Mouse (Mus musculus): Measurements from ENCODE around the gene Slc35f4.
A peak's percentile ranks its signal among the peaks of the same experiment; 100 is the strongest.

Gene Slc35f4

GRCm38 (mm10) chr14:49525931-49526291 is at the start of gene Slc35f4:
TSS of gene Slc35f4 (minus strand) at chr14:49526046.
- no peak for DNase-seq (ENCODE audit: low read depth, low spot score)

GRCm38 (mm10) chr14:49568369-49568768 is 42.5 kb upstream of the Slc35f4 start:
- no peak for DNase-seq (ENCODE audit: low read depth, low spot score)

DNA sequence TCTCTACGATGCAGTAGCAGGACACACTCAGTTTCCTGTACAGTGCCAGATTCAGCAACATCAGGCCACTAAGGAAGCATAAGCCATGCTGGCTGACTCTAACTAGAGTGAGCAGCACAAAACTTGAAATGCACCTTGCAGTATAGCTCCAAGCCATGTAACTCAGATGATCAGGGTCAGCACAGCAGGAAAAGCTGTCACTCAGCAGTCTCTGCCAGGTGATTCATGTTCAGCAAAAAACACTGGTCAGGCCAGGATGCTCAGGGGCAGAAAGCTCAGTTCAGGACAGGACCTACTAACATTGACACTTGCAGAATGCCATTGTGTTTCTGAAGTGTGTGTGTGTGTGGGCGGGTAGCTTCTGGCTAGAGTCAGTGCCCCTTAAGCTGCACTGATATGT is 34.9 kb upstream of the Slc35f4 start:
- DNase-seq (ENCODE audit: low read depth, low spot score) = no peak

- DNase-seq (ENCODE audit: low read depth, low spot score) = peak; percentile 52
These were observed 14.3 kb upstream of the Slc35f4 start for GRCm38 (mm10) chr14:49540104-49540503.

DNA sequence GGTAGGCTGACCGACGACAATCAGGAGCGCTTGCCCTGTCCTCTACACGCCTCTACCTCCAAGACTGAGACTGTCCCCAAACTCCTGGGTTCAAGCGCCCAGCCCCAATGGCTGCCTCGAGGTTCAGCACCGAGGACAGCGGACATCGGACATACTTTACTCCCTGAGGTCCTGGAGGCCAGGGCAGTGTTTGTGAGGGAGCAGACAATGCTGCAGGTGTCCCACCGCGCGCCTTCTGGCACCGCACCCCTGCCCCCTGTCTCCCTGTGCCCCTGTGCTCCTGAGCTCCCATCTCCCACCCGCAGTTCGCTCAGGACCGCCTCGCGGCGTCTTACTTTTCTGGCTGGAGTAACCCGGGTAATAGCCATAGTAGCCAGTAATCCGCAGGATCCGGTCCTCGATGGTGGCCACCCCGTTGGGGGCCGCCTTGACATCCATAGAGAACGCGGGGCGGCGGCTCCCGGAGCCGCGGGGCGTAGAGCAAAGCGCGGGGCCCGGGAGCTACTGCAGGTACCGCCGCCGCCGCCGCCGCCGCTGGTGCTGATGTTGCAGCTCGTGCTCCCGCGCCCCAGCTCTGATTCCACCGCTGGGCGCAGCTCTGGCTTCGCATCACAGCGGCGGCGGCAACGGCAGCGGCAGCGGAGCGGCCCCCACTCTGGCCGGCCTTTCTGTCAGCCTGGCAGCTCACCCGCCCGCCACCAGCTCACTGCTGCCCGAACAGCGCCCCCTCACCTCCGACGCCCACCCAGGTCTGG is 493 bp downstream of the Slc35f4 start:
- DNase-seq (ENCODE audit: low read depth, low spot score) = peak; percentile 85

- DNase-seq (ENCODE audit: low read depth, low spot score) = no peak
These were observed 1.2 kb downstream of the Slc35f4 start for GRCm38 (mm10) chr14:49524665-49525064.

DNA sequence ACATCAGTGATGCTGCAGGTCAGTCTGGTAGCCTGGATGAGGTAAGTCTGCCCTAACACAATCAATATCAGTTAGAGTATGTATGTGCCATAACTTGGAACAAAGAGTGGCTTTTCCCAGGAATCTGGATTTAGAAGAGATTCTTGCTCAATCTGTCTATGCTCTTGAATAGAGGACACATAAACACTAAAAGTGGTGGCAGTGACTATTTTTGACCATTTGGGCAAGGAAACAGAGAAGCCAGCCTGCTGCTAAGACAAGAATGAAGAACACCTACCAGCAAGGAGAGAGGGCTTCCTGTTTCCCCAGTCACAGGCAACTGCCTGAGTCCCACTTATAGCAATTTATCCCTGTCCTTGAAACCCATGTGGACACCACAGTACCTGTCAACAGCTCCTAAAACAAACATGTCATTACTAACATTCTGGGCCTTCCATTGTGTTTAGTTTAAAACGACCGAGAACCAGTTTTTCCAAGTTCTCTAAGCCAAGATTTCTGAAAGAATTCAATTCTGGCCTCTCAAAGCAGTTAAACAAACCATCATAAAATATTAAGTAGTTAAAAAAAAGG is 10.7 kb downstream of the Slc35f4 start:
- DNase-seq (ENCODE audit: low read depth, low spot score) = no peak

DNA sequence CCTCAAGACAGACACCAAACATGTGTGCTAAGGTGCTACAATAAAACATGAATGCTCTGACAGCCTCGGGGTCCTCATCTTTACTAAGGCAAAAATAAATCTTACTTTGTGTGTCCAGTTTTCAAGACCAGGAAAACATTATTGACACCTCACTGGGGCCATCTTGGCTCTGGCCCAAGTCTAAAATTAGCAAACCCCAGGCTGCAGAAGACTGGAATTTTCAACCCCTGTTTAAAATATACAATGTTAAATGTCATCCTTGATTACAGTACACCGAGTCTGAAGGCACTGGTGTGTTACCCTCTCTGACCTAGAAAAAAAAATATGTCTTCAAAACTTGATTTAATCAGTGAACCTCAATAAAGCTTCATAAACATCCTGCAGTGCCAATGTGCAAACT is 11.7 kb downstream of the Slc35f4 start:
- no peak for DNase-seq (ENCODE audit: low read depth, low spot score)

DNA sequence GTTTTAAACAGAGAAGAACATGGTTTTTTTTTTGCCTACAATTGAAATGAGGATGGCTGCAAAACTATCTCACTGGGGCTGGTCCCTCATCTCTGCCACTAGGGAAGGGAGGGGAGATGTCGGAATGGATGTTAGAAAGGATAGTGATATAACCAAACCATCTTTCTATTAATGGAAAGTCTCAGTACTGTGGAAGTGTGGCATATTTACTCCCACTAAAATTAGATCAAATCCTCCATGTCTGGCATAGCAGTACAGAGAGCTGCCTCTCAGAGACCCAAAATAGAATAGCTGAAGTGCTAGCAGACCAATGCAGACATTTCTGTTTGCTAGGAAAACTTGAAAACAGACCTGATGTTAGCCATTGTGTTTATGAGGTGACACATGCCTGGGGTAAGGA is 30.7 kb downstream of the Slc35f4 start:
- no peak for DNase-seq (ENCODE audit: low read depth, low spot score)

DNA sequence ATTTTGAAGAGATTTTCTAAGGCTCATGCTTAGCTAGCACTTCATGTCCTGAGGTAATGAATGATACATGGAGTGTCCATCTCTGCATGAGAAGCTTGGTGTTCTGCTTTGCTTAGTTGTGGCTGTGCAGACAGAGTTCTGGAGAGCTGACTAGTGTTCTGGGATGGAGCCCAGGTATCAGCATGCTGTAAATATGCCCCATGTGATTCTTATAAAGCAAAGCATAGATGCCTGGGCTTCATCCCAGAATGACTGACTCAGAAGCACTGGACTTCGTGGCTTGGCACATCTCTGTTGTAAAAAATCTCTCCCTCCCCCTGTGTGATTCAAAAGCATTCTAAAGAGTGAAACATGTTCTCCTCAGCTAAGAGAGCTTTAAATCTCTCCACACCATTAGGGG is 32.1 kb downstream of the Slc35f4 start:
- no peak for DNase-seq (ENCODE audit: low read depth, low spot score)

- no peak for DNase-seq (ENCODE audit: low read depth, low spot score)
These were observed 33.3 kb downstream of the Slc35f4 start for GRCm38 (mm10) chr14:49492506-49492905.

GRCm38 (mm10) chr14:49476602-49477001 is 49.2 kb downstream of the Slc35f4 start:
- DNase-seq (ENCODE audit: low read depth, low spot score) = no peak

DNA sequence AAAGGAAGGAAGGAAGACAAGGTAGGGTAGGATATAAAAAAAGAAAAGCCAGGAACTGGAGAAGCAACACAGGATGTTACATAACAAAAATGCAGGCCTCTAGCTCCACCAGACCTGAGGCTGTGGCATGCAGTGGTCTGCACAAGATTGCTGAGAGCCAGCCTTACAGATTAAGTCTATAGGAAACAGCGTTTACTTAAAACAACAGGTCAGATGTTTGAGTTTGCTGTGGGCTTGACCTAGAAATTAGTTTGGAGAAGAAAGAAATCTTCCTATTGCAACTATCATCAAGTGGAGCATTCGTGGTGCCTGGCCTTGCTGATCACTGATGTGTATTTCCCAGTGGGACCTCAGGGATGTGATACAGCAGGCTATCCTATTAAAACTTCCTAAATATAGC is 64.1 kb downstream of the Slc35f4 start:
- no peak for DNase-seq (ENCODE audit: low read depth, low spot score)

DNA sequence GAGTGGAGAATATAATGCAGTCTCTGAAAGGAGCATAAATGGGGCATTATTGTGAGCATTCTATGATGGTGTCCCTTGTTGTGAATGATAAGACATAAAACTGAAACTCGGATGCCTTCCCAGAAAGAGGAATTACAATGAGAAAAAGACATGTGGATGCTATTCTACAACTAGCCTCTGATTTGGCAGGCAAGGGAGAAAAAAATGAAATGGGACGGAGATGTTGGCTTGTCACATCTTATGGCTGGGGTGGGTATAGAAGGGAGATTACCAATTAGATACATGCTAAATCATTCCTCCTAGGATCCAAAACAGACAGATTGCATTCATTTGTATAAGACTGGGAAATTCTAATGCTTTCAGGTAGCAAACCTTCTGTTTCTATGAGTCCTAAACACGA is 65.0 kb downstream of the Slc35f4 start:
- no peak for DNase-seq (ENCODE audit: low read depth, low spot score)

DNA sequence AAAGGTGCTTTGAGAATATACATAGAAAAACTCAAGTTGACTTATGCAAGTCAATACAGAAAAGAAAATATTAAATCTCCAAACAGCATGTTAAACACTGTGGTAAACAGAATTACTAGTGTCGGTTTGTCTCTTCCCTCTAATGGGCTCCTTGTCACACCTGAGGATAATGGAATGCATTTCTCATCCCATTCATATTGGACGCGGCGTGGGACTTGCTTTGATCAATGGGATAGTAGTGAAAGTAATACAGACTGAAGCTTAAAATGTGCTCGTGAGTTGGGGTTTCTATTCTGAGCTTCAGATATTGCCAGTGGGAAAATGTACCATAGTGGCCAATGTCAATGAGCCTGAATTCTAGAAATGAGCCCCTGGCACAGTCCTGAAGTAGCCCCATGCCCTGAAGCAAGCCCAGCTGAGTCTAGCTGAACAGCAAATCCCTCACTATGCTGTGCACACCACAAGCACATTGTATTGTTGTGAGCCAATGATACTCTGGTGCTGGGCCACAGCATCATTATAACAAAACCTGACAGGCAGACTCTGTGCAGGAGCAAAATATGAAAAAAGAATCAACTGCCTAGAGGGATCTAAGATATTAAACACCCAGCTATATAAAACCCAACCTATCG is 71.4 kb downstream of the Slc35f4 start:
- no peak for DNase-seq (ENCODE audit: low read depth, low spot score)

DNA sequence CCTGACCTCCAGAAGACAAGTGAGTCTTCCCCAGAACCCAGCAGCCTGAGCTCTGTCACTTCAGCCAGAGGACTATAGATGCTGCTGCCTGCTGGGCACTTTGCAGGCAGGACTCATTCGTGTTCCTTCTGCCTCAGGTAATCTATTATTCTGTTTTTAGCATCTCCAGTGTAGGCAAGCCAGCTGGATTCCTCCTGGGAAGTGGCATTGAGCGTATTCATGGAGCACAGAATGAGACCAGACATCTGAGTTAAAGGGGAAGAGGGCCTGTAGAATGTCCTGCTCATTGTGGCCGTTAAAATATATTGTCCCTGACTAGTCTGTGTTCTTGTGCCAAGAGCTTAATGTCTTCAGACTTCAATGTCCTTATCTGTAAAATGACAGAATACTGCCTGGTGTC is 72.1 kb downstream of the Slc35f4 start:
- DNase-seq (ENCODE audit: low read depth, low spot score) = no peak

GRCm38 (mm10) chr14:49447669-49448068 is 78.2 kb downstream of the Slc35f4 start:
- peak; percentile 98 for DNase-seq (ENCODE audit: low read depth, low spot score)

GRCm38 (mm10) chr14:49446461-49446860 is 79.4 kb downstream of the Slc35f4 start:
- peak; percentile 67 for DNase-seq (ENCODE audit: low read depth, low spot score)

- DNase-seq (ENCODE audit: low read depth, low spot score) = no peak
These were observed 89.0 kb downstream of the Slc35f4 start for GRCm38 (mm10) chr14:49436811-49437210.

DNA sequence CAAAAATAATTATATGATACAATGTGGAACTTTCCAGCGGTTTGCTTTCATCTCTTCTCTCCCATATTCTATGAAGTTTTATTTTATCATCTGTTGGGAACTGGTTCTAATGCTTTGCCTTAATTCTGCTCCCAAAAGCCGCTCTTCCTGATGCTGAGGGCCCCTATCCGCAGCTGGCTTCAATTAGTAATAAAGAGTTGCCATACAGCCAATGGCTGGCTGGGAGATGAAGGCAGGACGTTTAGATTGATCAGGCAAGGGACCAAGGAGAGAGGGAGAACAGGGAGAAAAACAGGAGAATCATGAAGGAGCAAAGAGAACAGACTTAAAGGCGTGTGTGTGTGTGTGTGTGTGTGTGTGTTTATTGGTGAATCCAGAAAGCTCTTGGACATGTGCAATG is 94.0 kb downstream of the Slc35f4 start:
- no peak for DNase-seq (ENCODE audit: low read depth, low spot score)

- no peak for DNase-seq (ENCODE audit: low read depth, low spot score)
These were observed 133.4 kb downstream of the Slc35f4 start for GRCm38 (mm10) chr14:49392482-49392881.

DNA sequence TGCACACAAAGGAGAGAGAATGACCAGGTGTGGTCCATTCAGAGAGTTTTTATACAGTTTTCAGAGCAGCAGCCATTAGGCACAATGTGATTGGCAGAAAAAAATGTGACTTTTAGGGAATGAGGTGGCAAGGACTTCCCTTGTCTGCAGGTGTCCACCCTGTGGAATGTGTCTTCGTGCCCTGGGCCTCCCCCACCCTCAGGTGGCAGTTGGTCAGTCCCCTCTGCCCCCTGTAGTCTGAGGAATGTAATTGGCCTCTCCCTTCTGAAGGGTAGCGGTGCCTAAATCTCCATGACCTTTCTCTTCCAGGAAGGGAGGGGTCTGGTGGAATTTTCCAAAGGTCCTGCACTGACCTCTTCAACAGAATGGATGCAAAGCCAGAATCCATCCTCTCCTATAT is 163.7 kb downstream of the Slc35f4 start:
- peak; percentile 82 for DNase-seq (ENCODE audit: low read depth, low spot score)

DNA sequence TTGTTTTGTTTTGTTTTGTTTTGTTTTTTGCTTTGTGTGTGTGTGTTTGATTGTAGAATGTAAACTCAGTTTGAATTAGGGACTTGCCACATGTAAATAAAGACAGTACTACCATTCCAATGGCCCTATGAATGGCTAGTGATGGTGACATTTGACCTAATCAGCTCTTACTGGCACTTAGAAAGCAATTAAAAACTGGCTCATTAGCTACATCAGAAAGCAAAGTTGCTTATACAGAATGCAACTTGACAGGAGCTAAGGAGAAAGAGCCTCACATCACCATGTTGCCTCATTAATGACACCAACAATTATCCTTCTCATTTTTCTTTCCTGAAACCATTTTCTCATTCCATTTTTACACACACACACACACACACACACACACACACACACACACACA is 170.3 kb downstream of the Slc35f4 start:
- no peak for DNase-seq (ENCODE audit: low read depth, low spot score)

Measured in R1 (cell line).